Mouse (Mus musculus) liver, embryonic 14 days (tissue): ENCODE measurements around the gene Gm21256. TPM values are rescaled to one million over a fixed set of nuclear protein-coding genes. Genes with fewer than 3 reads are reported as not detected.

Source experiments
- polyA plus RNA-seq: library from polyadenylated mRNA; depleted of rRNA; stranded (reverse); fragments of >200 nt; gene quantifications from 2 replicates; pipeline ENCODE4 v1.2.3, GENCODE M21; 2012; rRNA removed

Gene Gm21256
- polyA plus RNA-seq = not detected in 2 replicates

GRCm38 (mm10) chrY:47450660-47451059 lies at the start of gene Gm21256:
TSS of gene Gm21256 (plus strand) at chrY:47450960.

Other genes with a start within 250 kb of the Gm21256 start
- not detected in 2 replicates for gene Gm21170, start 240.1 kb downstream of the Gm21256 start, polyA plus RNA-seq